Mouse (Mus musculus) hematopoietic stem cell, adult 5-6 weeks (primary cell): ENCODE data around the gene Serpina6. TPM values are rescaled to one million over a fixed set of nuclear protein-coding genes. Genes with fewer than 3 reads are reported as not detected.
"Not testable (repeated sequence)": the region's sequence is repeated elsewhere in the genome, so short reads cannot be mapped to it uniquely, and the experiment has no call there.

Source experiments
- ATAC-seq, 2 experiments: fragments of 125-278 bp in 1 of 2; replicated peaks in 1 of 2; 2 replicates each; pipeline ENCODE4 v1.8.0; 2016 to 2017; ENCODE audit warnings: inconsistent platforms in 2 of 2, mild to moderate bottlenecking in 2 of 2, moderate number of reproducible peaks in 2 of 2, low read depth in 1 of 2, moderate TSS enrichment in 1 of 2; ENCODE audit not compliant: low FRiP score in 2 of 2, poor library complexity in 2 of 2, severe bottlenecking in 2 of 2, insufficient read depth in 1 of 2, low TSS enrichment in 1 of 2
- total RNA-seq: library from RNA; stranded (forward); fragments of 172-1452, 232-1000 nt; gene quantifications from 2 replicates; pipeline ENCODE4 v1.2.3, GENCODE M21; 2017

The Serpina6 gene
- not detected in 2 replicates for total RNA-seq

GRCm38 (mm10) chr12:103656848-103657626 is at the start of gene Serpina6:
Serpina6 (minus strand) TSS chr12:103657212.
- no peak for ATAC-seq

- ATAC-seq = no peak
These were observed 49.1 kb upstream of the Serpina6 start for GRCm38 (mm10) chr12:103706113-103706512.

- ATAC-seq = no peak
These were observed 48.5 kb upstream of the Serpina6 start for GRCm38 (mm10) chr12:103705547-103705946.

GRCm38 (mm10) chr12:103700144-103700750 is 43.2 kb upstream of the Serpina6 start:
- no peak for ATAC-seq

DNA sequence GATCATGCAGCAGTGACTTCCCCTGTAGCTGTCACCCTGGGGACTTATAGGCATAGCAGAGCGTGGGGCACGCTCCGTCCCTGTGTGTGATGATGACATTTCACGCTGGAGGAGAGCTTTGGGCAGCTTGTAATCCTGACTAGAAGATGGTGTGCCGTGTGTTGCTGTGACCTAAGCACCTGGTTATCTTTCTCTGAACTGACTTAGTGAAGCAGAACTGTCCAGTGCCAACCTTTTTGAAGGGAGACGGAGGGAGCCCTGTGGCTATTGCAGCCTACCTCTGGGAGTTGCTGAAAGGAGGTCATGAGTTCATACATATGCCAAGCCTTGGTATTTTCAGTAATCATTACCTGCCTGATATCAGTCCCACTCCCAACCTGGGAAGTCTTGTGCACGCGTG is 38.4 kb upstream of the Serpina6 start, which contains the start of gene Serpina1f:
Serpina1f (minus strand) TSS at position 101 of the 400 bp plus-strand sequence.
- no peak for ATAC-seq

GRCm38 (mm10) chr12:103688221-103688814 is 31.3 kb upstream of the Serpina6 start:
- no peak for ATAC-seq

GRCm38 (mm10) chr12:103687021-103687420 is 30.0 kb upstream of the Serpina6 start:
- no peak for ATAC-seq

DNA sequence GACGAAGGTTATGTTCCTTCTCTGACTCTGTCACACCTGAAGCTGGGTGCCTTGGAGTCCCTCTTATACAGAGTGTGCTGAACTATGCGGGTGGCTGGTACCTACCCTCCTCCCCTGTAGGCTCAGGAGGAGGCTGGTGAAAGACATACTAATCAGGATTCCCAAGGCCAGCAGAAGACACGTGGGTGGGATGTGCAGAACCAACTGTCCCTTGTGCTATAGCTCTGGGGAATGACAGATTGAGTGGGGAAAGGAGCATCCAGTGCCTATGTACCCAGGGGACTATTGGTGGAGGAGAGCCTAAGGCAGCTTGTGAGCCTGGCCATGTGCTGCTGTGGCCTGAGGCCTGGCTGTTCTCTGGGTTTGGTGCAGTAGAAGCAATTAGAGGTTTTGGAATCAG is 29.0 kb upstream of the Serpina6 start:
- ATAC-seq = no peak

- no peak for ATAC-seq
These were observed 28.4 kb upstream of the Serpina6 start for GRCm38 (mm10) chr12:103685386-103685785.

- no peak for ATAC-seq
These were observed 26.8 kb upstream of the Serpina6 start for GRCm38 (mm10) chr12:103683775-103684174.

DNA sequence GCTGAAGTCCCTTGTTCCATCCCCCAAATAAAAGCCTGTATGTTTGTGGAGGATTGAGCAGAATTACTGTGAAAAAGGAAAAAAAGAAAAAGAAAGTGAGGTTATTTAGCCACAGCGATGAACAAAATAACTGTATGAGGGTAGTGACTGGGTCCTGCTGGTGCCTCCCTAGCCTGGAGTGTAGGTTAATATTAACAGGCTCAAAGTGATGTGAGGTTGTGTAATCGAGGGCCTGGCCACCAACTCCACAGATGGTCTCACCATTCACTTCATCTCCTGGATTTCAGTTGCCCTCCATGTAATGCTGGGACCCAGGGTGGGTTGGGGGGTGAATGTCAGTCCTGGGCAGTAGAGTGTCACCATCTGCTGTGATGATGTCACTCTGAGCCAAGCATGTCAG is 24.7 kb upstream of the Serpina6 start:
- no peak for ATAC-seq

- no peak for ATAC-seq
These were observed 24.2 kb upstream of the Serpina6 start for GRCm38 (mm10) chr12:103681169-103681568.

- ATAC-seq = not testable (repeated sequence)
These were observed 22.8 kb upstream of the Serpina6 start for GRCm38 (mm10) chr12:103679853-103680252.

DNA sequence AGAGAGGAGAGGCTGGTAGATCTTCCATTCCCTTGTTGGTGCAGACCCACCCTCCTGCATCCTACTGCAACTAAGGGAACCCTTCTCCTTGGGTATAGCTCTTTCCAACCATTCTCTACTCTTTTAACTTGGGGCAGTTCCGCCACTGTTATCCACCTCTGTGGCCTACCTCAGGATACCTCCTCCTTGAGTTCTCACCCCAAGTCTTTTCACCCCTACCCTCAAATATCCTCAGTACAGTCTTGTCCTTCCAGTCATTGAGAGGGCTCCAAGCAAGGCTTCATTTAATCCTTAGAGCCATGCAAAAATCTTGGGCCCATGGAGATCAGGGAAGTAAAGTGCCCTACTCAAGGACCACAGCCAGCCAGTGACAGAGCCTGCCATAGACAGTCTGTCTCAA is 19.0 kb upstream of the Serpina6 start, which contains the start of gene Serpina16:
Serpina16 (minus strand) TSS at position 101 of the 400 bp plus-strand sequence.
- ATAC-seq = no peak

DNA sequence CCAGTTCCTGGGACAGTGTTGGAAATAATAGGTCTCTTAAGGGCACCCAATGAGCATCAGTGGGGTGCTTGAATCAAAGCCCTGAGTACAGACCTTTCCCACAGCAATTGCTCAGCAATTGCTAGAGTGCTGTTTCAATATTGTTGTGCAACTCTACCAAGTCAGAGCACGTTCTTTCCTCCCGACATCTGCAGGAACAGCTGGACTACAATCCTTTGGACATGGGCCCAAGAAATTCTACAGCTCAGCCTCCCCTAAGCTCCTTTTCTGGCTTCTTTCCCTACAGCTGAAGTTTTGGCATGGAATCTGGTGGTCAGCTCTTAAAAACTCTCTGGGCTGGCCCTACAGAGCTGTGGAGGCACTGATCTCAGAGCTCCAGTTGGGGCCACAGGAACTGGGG is 16.2 kb upstream of the Serpina6 start:
- ATAC-seq = no peak

- no peak for ATAC-seq
These were observed 14.5 kb upstream of the Serpina6 start for GRCm38 (mm10) chr12:103671483-103671882.

DNA sequence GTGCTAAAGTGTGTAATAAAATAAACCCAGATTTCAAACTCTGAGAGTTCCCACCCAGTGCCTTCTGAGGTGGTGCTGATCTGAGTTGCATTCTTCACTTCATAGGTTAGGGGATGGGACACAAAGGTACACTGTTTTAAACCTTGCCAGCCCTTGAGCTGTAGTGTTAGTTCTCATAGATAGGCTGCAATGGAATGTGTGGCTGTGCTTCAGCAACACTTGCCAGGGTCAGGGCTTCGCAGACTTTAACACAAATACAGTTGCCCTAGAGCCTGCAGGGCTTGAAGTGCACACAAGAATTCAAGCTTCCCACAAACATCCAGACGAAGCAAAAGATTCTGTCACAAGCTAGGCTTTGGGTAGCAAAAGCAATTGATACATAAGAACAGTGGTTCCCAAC is 14.0 kb upstream of the Serpina6 start:
- ATAC-seq = no peak

GRCm38 (mm10) chr12:103670344-103670743 is 13.3 kb upstream of the Serpina6 start:
- ATAC-seq = no peak
